Mouse (Mus musculus) kidney, adult 2 months (tissue): ENCODE data around the gene Rbfox1. TPM values are rescaled to one million over a fixed set of nuclear protein-coding genes. Genes with fewer than 3 reads are reported as not detected.

ENCODE experiments used
- DNase-seq: peaks from one replicate; pipeline ENCODE4 v3.0.0; 2021
- H3K27ac ChIP-seq: fragments of 200-500 bp; 2 replicates; pipeline ENCODE4 v1.5.1; 2012; ENCODE audit warnings: low read depth, low read length, control low read depth, inconsistent platforms; ENCODE audit not compliant: insufficient read depth
- H3K27me3 ChIP-seq: fragments of 200-500 bp; replicated peaks from 2 replicates; pipeline ENCODE4 v1.6.1; 2012; ENCODE audit warnings: mild to moderate bottlenecking, moderate library complexity, low read length, inconsistent platforms; ENCODE audit not compliant: control insufficient read depth, insufficient read depth
- H3K36me3 ChIP-seq: fragments of 200-500 bp; 2 replicates; pipeline ENCODE4 v1.6.1; 2012; ENCODE audit warnings: mild to moderate bottlenecking, moderate library complexity, low read length, inconsistent platforms; ENCODE audit not compliant: control insufficient read depth, insufficient read depth
- H3K4me1 ChIP-seq: fragments of 200-500 bp; 2 replicates; pipeline ENCODE4 v1.6.1; 2011; ENCODE audit warnings: low read length; ENCODE audit not compliant: control insufficient read depth, insufficient read depth
- H3K4me3 ChIP-seq: fragments of 200-500 bp; 2 replicates; pipeline ENCODE4 v1.5.1; 2011; ENCODE audit warnings: mild to moderate bottlenecking, low read depth, low read length, control low read depth; ENCODE audit not compliant: insufficient read depth
- CTCF ChIP-seq: fragments of 200-500 bp; conservative IDR thresholded peaks from 2 replicates; pipeline ENCODE4 v1.5.1; 2011; ENCODE audit warnings: low read depth, mild to moderate bottlenecking, control low read depth, low read length, moderate library complexity, mixed read lengths; ENCODE audit not compliant: insufficient read depth, insufficient read length
- POLR2A ChIP-seq: fragments of 200-500 bp; IDR thresholded peaks from one replicate; pipeline ENCODE4 v1.6.1; 2011; ENCODE audit warnings: low read depth, low read length, control low read depth
- WGBS: fragments of 180-500 bp; shearing (Covaris S2); methylation state at CpG from one replicate; pipeline ENCODE4 v1.1.7; 2018; 5-methylcytosine and 5-hydroxymethylcytosine counted together
- polyA plus RNA-seq: library from polyadenylated mRNA; depleted of rRNA; stranded (reverse); fragments of >200 nt; gene quantifications from 2 replicates; pipeline ENCODE4 v1.2.3, GENCODE M21; 2012

The Rbfox1 gene
- polyA plus RNA-seq, 1 experiment, result 4.2 TPM

DNA sequence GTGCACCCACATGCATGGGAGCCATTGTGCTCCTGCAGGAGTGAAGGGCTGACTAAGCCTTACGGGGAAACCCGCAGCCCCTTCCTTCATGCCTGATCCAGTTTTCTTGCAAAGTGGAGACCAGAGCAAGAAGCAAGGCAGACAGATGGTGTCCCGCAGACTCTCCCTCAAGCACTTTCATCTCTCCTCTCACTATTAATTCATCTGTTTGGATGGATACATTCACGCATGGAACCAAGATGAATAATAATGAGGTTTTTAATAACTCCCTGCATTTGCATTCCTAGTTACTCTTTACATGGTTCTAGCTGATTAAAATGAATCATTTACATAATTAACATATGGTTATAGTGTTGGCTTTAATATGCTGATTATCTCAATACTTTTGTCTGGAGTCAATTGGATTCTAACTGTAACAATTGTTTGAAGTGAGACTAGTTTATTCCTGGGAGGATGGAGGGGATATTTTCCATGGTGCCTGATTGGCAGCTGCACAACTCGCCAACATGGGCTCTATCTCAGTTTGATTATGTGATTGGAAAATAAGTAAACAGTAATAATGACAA is 1221.4 kb downstream of the Rbfox1 start:
- Histone ChIP-seq H3K27me3 (no peaks in the 10 kb centered on the region), H3K4me3 (no peak overlapping the region), H3K36me3 (no peaks in the 10 kb centered on the region), H3K4me1 (no peaks in the 10 kb centered on the region), H3K27ac (no peak overlapping the region)
- DNase-seq, result no peak
- no peak for TF ChIP-seq CTCF
- no peak for TF ChIP-seq POLR2A
- WGBS, result 92% methylated on average over 5 of the region's 5 CpGs

DNA sequence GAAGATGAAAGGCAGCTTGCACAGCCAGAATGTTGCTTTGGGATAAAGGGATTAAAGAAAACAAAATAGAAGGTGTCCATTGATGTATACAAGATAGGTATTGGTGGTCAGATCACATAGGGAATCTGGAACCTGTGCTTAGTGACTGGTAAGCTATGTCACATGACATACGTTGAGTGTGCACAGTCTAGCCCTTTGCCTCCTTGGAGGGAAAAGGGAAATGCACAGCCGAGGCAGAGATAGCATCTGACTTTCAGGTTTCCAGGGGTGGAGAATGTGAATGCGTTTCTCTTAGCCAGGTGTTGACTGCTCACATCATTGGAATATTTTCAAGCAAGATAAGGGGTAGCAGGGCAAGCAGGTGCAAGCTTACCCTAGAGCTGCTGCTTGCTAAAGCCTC is 1230.8 kb downstream of the Rbfox1 start:
- WGBS, result 72% methylated on average over 3 of the region's 3 CpGs
- Histone ChIP-seq H3K27ac (no peak overlapping the region), H3K36me3 (no peaks in the 10 kb centered on the region), H3K27me3 (no peaks in the 10 kb centered on the region), H3K4me3 (no peak overlapping the region), H3K4me1 (no peaks in the 10 kb centered on the region)
- DNase-seq, result peak; percentile 7
- TF ChIP-seq CTCF (no peak), POLR2A (no peak)

DNA sequence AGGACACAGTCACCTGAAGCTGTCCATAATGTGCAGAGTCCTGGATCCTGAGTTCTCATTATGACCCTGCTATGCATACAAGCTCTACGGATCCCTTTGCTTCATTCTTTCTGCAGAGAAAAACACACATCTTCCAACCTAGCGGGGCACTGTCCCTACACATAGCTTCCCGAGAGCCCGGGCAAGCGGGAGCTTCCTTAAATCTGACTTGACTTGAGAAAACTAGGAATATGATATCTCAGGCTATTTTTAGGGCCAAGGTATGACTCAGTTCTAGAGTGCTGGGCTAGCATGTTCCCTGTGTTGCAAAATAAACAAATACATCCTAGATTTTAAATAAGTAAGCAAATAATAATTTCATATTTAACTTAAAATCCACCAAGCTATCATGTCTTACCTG is 1244.4 kb downstream of the Rbfox1 start:
- WGBS, result 87% methylated on average over 5 of the region's 5 CpGs

DNA sequence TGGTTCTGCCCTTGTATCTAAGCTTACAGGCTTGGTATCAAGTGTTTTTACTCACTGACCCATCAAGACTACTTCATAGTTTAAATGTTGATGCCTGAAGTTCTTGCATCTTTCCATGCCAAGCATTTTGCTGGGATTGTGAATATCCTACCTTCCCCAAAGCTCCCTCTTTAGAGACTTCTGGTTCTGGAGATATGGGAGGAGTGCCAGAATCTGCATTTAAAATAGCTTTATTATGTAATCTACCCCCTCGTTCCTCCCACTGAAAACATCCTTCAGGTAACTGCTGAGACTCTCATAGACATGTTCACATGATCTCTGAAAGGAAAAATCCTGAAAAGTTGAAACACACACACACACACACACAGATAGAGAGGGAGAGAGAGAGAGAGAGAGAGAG is 1247.3 kb downstream of the Rbfox1 start:
- no peak for TF ChIP-seq POLR2A
- no peak for TF ChIP-seq CTCF
- no peaks in the 10 kb centered on the region for H3K4me1 ChIP-seq
- H3K4me3 ChIP-seq, result no peak overlapping the region
- H3K27ac ChIP-seq, result no peak overlapping the region
- 49% methylated on average over 1 of the region's 1 CpGs for WGBS
- no peaks in the 10 kb centered on the region for H3K36me3 ChIP-seq
- DNase-seq, result no peak
- H3K27me3 ChIP-seq, result no peaks in the 10 kb centered on the region

More for the DNA sequence above, 1244.4 kb downstream of the Rbfox1 start:
- Histone ChIP-seq H3K4me1 (no peaks in the 10 kb centered on the region), H3K4me3 (no peak overlapping the region), H3K27ac (no peak overlapping the region), H3K27me3 (no peaks in the 10 kb centered on the region), H3K36me3 (no peaks in the 10 kb centered on the region)
- no peak for TF ChIP-seq POLR2A
- no peak for TF ChIP-seq CTCF
- DNase-seq, result no peak

DNA sequence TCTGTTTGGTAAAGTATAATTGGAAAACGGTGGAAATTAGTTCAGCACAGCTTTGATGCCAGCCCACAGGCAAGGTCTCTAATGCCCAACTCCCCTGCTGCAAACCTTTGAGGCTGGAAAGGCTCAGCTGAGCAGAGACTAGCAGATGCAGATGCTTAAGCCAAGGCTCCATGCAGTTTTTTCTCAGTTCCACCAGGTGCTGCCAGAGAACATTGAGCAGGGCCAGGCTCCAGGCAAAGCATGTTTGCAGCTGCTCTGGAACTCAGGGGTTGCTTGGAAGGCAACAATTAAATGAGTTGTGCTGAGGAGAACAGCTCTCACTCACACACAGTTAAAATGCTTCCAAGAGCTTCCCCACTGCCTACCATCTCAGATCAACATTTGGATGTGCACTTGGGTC is 1251.8 kb downstream of the Rbfox1 start:
- 45% methylated on average over 1 of the region's 1 CpGs for WGBS
- no peak overlapping the region for H3K27ac ChIP-seq
- no peak overlapping the region for H3K4me3 ChIP-seq
- no peaks in the 10 kb centered on the region for H3K27me3 ChIP-seq
- H3K4me1 ChIP-seq, result no peaks in the 10 kb centered on the region
- TF ChIP-seq CTCF (peak; percentile 58), POLR2A (no peak)
- peak; percentile 12 for DNase-seq
- no peaks in the 10 kb centered on the region for H3K36me3 ChIP-seq

DNA sequence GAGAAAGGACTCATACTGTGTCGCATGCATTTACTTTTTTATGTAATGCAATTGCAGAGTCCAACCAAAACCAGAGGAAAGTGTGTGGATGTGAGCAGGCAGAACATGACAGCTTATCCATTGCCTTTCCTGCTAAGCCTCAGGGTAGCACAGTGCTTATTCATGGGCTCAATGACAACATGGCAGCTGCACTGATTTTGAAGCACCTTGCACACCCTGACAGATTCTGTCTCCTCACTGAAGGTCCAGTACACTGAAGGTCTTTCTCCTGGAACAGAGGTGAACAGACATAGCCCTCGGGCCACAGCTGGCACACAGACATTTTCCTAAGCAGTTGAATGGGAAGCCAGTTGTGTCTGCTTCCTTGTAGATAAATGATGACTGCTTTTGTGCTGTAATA is 1254.3 kb downstream of the Rbfox1 start:
- WGBS, result 84% methylated on average over 2 of the region's 2 CpGs
- peaks cover 2% of the 10 kb centered on the region; the same call in 1 of the 2 replicates for H3K4me1 ChIP-seq
- no peaks in the 10 kb centered on the region for H3K27me3 ChIP-seq
- H3K36me3 ChIP-seq, result no peaks in the 10 kb centered on the region
- no peak overlapping the region for H3K4me3 ChIP-seq
- no peak for DNase-seq
- no peak overlapping the region for H3K27ac ChIP-seq
- no peak for TF ChIP-seq POLR2A
- no peak for TF ChIP-seq CTCF

DNA sequence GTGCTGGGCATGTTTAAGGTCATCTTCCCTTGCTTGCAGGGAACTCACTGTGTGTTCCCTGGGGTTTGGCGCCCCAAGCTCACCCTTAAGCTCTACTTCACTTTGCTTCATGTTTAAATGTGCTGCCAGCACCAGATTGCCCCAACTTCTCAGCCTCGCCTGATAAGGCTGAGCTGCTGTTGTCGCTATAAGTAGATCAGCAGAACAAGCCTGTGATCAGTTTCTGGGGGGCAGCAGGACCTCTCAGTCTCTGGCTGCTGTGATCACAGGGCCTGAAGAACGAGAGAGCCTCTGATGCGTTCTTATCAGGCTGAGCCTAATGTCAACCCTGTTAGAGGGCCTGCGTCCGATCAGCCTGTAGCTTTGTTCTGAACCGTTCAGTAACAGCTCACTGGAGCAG is 1255.8 kb downstream of the Rbfox1 start:
- peaks cover 2% of the 10 kb centered on the region; the same call in 1 of the 2 replicates for H3K4me1 ChIP-seq
- TF ChIP-seq POLR2A (no peak), CTCF (no peak)
- H3K36me3 ChIP-seq, result no peaks in the 10 kb centered on the region
- no peaks in the 10 kb centered on the region for H3K27me3 ChIP-seq
- H3K4me3 ChIP-seq, result no peak overlapping the region
- no peak for DNase-seq
- WGBS, result 57% methylated on average over 8 of the region's 8 CpGs
- no peak overlapping the region for H3K27ac ChIP-seq

DNA sequence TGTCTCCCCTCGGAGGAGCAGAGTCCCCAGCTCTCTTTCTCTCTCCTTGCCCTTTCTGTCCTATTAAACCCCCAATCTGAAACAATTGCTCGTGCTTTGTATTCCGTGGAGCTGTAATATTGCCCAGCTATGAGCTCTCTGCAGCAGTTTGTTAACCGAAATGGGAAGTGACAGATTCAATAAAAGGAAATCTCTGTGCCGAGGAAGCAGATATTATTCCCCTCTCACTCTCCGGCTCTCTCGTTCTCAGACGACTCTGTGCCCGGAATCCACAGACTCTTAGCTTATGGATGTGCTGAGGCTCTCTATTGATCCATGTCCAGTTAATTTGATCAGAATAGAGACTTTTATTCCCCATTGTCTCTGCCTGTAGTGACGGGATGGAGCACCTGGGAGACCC is 1260.3 kb downstream of the Rbfox1 start:
- H3K4me1 ChIP-seq, result peaks cover 10% of the 10 kb centered on the region; the same call in 1 of the 2 replicates
- no peaks in the 10 kb centered on the region for H3K27me3 ChIP-seq
- H3K4me3 ChIP-seq, result no peak overlapping the region
- 72% methylated on average over 10 of the region's 10 CpGs for WGBS
- no peak for TF ChIP-seq POLR2A
- no peak for TF ChIP-seq CTCF
- H3K27ac ChIP-seq, result no peak overlapping the region
- H3K36me3 ChIP-seq, result no peaks in the 10 kb centered on the region
- DNase-seq, result no peak
